Mouse (Mus musculus) erythroblast, embryonic 14.5 days (primary cell): Measurements from ENCODE around the gene Olfr1150-ps1.

ENCODE experiments used
- GATA1 ChIP-seq: IDR thresholded peaks from 2 replicates; pipeline ENCODE4 v1.6.1; 2012; ENCODE audit warnings: low read length, inconsistent platforms, mixed read lengths
- TAL1 ChIP-seq: IDR thresholded peaks from 3 replicates; pipeline ENCODE4 v1.6.1; 2012; ENCODE audit warnings: low read length, inconsistent platforms, mixed read lengths

DNA sequence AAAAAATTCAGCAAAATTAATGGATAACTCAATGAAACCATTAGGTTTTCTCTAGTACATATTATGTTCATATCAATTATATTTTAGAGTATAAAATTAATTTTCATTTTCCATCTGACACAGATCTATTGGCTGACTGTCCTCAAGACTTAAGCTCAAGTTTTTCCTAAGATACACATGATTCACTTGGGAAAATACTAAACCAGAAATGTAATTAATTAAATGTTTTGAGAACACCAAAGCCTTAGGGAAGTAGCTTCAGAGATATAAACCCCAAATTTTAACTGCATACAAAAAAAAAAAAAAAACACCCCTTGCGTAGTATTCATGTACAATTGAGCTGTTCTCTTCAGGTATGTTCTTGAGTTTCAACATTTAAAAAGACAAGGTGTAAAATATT is 11.8 kb downstream of the Olfr1150-ps1 start, which contains the start of gene Olfr1151:
- TF ChIP-seq GATA1, result no peak
- no peak for TF ChIP-seq TAL1
